Mouse (Mus musculus) thymus, adult 2 months (tissue): ENCODE measurements around the gene Vps50.

Experiments used
- CTCF ChIP-seq: fragments of 200-500 bp; IDR thresholded peaks from 2 replicates; pipeline ENCODE4 v1.5.1; 2012; ENCODE audit warnings: mild to moderate bottlenecking, control low read depth, low read length, moderate library complexity, borderline replicate concordance; ENCODE audit not compliant: control insufficient read depth, poor library complexity, insufficient read depth; ENCODE audit errors: extremely low read depth
- POLR2A ChIP-seq: fragments of 200-500 bp; IDR thresholded peaks from 2 replicates; pipeline ENCODE4 v1.6.1; 2012; ENCODE audit warnings: mild to moderate bottlenecking, low read length, control low read depth, moderate library complexity; ENCODE audit not compliant: control insufficient read depth, poor library complexity, insufficient read depth; ENCODE audit errors: extremely low read depth

GRCm38 (mm10) chr6:3463026-3463425 is 35.2 kb upstream of the Vps50 start:
- TF ChIP-seq CTCF: no peak
- no peak for TF ChIP-seq POLR2A
